Mouse (Mus musculus) forebrain, embryonic 16.5 days (tissue): ENCODE measurements at regions not wholly inside any gene's neighbourhood (a gene's known extent, or its start where the extent isn't known, plus 50 kb on each side); places are given as distances from the start of the nearest gene placed in this dataset.
"Not testable (repeated sequence)": the region's sequence is repeated elsewhere in the genome, so short reads cannot be mapped to it uniquely, and the experiment has no call there.

Source experiments
- ATAC-seq: fragments of 200-750 bp; cut with Nextera tagmentation; 2 replicates; pipeline ENCODE4 v1.8.0; 2017; ENCODE audit warnings: mild to moderate bottlenecking, moderate library complexity
- H3K27ac ChIP-seq: fragments of 300-500 bp; sonication (generic); 2 replicates; pipeline ENCODE4 v1.5.1; 2014; ENCODE audit warnings: low read length, control low read depth
- H3K27me3 ChIP-seq: fragments of 300-500 bp; sonication (generic); replicated peaks from 2 replicates; pipeline ENCODE4 v1.6.1; 2014; ENCODE audit warnings: low read length; ENCODE audit not compliant: control insufficient read depth, insufficient read depth
- H3K36me3 ChIP-seq: fragments of 300-500 bp; sonication (generic); 2 replicates; pipeline ENCODE4 v1.6.1; 2014; ENCODE audit not compliant: control insufficient read depth, insufficient read depth
- H3K4me1 ChIP-seq: fragments of 300-500 bp; sonication (generic); replicated peaks from 2 replicates; pipeline ENCODE4 v1.6.1; 2014; ENCODE audit warnings: low read length; ENCODE audit not compliant: control insufficient read depth, insufficient read depth
- H3K4me2 ChIP-seq: fragments of 300-500 bp; sonication (generic); 2 replicates; pipeline ENCODE4 v1.6.1; 2014; ENCODE audit warnings: mild to moderate bottlenecking, low read length, control low read depth
- H3K4me3 ChIP-seq: fragments of 300-500 bp; sonication (generic); replicated peaks from 2 replicates; pipeline ENCODE4 v1.5.1; 2014; ENCODE audit warnings: mild to moderate bottlenecking, low read length, control low read depth
- H3K9ac ChIP-seq: fragments of 300-500 bp; sonication (generic); replicated peaks from 2 replicates; pipeline ENCODE4 v1.6.1; 2014; ENCODE audit warnings: low read depth, low read length, control low read depth
- H3K9me3 ChIP-seq: fragments of 300-500 bp; sonication (generic); 2 replicates; pipeline ENCODE4 v1.6.1; 2016; ENCODE audit warnings: low read length; ENCODE audit not compliant: control insufficient read depth
- WGBS: fragments of 180-500 bp; shearing (Covaris S2); extraction: QIAGEN DNeasy Blood & Tissue Kit; methylation state at CpG from one replicate; pipeline ENCODE4 v1.1.7; 2014; 5-methylcytosine and 5-hydroxymethylcytosine counted together

DNA sequence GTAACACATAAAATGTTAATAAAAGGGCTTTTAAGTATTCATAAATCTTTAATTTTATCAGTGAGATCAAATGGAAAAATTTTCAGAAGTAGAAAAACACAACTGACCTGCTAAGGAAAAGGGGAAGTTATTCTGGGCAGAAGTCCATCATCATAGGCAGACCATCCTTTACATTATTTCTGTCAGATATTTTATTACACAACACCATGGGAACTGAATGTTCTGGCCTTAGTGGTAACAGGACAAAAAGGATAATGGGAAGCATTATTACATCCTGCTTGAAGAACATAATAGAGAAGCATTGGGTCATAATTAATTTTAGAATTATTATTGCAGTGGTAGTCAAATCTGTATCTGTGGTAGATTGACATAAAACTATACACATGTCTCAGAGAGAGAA, 603.5 kb upstream of the Gje1 start:
- Histone ChIP-seq H3K27ac (no peak overlapping the region), H3K9ac (no peak overlapping the region), H3K9me3 (no peaks in the 10 kb centered on the region), H3K27me3 (no peaks in the 10 kb centered on the region), H3K4me3 (no peak overlapping the region), H3K4me2 (no peak overlapping the region), H3K36me3 (no peaks in the 10 kb centered on the region), H3K4me1 (no peaks in the 10 kb centered on the region)
- no peak for ATAC-seq

DNA sequence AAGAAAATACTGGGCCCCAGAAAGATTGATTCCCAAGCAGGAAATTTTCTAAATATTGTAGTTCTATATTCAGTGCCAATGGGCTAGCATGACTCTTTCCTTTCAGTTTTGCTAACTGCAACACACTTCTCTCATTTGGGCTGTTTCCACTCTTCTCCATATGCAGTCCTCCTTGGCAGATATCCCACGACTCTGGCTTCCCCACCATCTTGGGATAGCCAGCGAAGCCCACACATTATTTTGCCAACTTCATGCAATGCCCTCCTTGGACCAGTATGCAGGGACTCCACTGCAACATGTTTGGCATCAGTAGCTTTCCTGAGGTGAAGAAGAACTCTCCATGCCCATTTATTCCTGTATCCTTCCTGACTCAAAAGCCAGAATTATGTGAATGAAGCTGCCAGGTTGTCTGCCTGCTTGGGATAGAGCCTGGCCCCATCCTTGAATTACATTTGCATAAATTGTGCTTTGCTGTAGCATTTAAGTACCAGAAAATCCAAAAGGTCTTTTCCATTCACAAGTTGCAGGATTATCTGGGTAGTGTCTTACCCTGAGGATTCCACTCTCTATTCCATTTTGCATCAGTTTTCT, 599.1 kb upstream of the Gje1 start:
- no peaks in the 10 kb centered on the region for H3K4me1 ChIP-seq
- ATAC-seq: peak; percentile 76
- no peak overlapping the region for H3K9ac ChIP-seq
- no peaks in the 10 kb centered on the region for H3K9me3 ChIP-seq
- no peak overlapping the region for H3K4me2 ChIP-seq
- H3K4me3 ChIP-seq: no peak overlapping the region
- no peaks in the 10 kb centered on the region for H3K36me3 ChIP-seq
- H3K27me3 ChIP-seq: no peaks in the 10 kb centered on the region
- 63% methylated on average over 2 of the region's 2 CpGs for WGBS
- H3K27ac ChIP-seq: no peak overlapping the region

DNA sequence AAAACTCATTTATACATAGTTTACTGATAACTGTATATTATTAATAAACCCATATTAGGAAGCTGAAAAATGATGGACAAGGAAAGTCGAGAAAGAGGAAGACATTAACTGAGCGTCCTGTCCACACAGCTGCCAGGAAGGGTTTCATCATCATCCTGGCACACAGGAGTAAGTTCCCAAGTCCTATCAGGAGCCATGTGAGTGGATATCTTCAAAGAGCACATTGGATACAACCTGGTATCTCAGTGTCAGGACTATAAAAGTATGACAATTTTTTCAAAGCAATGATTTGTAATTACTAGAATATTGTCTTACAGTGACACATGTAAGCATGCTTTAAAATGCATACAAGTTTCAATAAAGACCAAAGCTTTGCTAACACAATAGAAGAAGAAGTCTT, 592.6 kb upstream of the Gje1 start:
- Histone ChIP-seq H3K36me3 (no peaks in the 10 kb centered on the region), H3K9me3 (no peaks in the 10 kb centered on the region), H3K4me1 (no peaks in the 10 kb centered on the region), H3K27ac (no peak overlapping the region), H3K4me3 (no peak overlapping the region), H3K4me2 (no peak overlapping the region), H3K27me3 (no peaks in the 10 kb centered on the region), H3K9ac (no peak overlapping the region)
- WGBS: 88% methylated on average over 2 of the region's 2 CpGs
- ATAC-seq: no peak

DNA sequence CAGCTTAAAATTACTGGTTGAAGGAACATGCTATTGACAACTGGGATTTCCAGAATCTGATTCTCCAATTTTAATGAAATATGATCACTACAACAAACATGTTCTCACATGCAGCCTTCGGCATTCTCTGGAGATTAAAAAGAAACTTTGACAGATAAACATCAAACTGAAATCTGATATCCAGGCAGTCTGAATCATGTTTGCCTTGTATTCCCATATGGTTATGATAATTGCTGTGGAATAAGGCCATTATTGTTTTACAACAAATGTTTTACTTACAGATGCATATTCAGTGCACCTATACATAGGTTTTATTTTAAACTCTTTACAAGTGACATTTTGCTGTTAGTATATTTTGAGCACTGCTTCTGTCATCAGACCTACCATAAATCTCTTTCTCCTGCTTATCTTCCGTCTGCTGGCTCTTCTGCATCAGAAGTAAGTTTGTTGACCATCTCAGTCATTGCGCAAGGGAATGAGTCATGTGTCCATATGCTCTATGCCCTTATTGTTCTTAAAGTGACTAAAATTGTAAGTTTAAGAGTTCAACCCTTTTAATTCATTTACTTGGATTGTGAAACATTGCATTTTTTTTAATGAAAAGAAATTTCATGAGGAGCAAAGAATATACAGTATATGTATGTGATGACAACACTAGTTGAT, 587.9 kb upstream of the Gje1 start:
- Histone ChIP-seq H3K4me3 (no peak overlapping the region), H3K36me3 (no peaks in the 10 kb centered on the region), H3K4me2 (no peak overlapping the region), H3K27me3 (no peaks in the 10 kb centered on the region), H3K9me3 (no peaks in the 10 kb centered on the region), H3K27ac (no peak overlapping the region), H3K9ac (no peak overlapping the region), H3K4me1 (no peaks in the 10 kb centered on the region)
- no peak for ATAC-seq
- 76% methylated on average over 3 of the region's 3 CpGs for WGBS

DNA sequence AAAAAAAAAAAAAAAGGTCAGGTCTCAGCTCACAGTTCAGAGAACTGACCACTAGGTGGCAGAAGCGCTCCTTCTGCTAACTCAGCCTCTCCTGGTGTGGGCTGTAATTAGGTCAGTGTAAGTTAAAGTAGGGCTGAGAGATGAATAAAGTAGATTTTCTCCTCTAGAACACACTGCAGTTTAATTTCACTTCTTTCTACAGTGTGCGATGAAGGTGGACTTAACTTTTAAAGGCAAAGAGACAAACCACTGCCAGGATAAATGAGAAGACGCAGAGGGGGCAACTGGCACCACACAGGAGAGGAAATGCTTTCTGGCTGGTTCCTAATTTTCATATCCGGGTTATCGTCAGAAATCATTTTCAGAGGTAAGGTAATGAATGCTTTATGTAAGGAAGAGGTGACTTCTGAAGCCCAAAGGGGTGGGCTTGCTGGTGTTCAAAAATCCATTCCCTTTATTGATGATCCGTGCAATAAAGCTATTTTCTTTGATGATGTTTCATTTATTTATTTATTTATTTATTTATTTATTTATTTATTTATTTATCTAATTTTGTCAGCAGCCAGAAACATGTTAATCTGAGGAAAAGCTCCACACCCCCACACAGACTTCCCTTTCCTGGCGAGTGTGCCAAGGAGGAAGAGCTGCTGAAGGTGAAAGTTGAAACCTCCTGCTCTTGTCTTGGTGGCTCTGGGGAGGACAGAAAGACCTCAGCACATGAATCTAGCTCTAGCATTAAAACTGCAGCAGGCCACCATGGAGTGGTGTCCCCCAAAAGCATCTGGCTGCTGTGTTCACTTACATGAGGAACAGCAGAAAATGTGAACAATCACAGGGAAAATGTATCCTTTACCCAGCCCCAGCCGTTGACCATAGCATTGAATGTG, 582.4 kb upstream of the Gje1 start:
- Histone ChIP-seq H3K9me3 (no peaks in the 10 kb centered on the region), H3K4me1 (peaks cover 8% of the 10 kb centered on the region), H3K9ac (no peak overlapping the region), H3K27me3 (no peaks in the 10 kb centered on the region), H3K4me3 (no peak overlapping the region), H3K27ac (no peak overlapping the region), H3K36me3 (no peaks in the 10 kb centered on the region), H3K4me2 (peak overlapping the region; percentile 38)
- peak; percentile 96 for ATAC-seq
- 40% methylated on average over 8 of the region's 8 CpGs for WGBS

DNA sequence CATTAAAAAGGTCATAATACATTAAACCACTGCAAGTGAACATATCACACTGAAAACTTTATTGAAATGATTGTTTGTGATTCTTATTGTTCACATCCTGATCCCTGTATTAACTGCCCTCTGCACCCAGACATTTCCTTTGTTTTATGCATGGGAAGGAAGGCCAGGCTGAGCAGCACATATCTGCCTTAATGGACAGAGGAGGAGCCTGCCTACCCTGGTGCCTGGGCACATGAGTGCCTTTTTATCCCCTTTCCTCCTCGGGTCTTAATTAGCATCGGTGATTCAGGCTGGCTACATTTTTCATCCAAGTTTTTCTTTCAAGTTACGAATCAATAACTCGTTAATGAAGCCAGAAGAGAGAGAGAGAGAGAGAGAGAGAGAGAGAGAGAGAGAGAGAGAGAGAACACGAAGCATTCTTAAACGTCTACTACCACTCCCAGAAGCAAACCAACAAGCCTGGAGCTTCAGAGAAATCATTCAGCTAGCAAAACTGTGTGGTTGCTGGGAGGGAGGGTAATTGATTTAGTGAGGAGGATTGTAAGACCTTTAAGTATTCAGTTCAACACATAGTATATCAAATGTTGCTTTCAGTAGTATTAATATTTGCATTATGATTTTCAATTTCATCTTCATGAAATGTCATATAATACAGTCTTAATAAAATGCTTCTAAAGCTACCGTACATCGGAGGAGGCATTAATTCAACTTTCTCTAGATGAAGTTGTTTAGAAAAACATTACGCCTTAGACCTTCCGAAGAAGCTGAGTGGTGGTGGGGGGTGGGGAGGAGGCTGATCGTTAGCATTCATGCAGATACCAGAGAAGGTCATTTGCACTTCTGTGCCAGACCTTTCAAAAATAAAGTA, 581.6 kb upstream of the Gje1 start:
- H3K4me1 ChIP-seq: peaks cover 8% of the 10 kb centered on the region
- H3K9ac ChIP-seq: no peak overlapping the region
- no peak overlapping the region for H3K27ac ChIP-seq
- H3K4me3 ChIP-seq: no peak overlapping the region
- H3K9me3 ChIP-seq: no peaks in the 10 kb centered on the region
- H3K27me3 ChIP-seq: no peaks in the 10 kb centered on the region
- peak; percentile 46 for ATAC-seq
- WGBS: 14% methylated on average over 11 of the region's 11 CpGs
- H3K4me2 ChIP-seq: peak overlapping the region; percentile 36; the same call in 1 of the 2 replicates
- no peaks in the 10 kb centered on the region for H3K36me3 ChIP-seq

DNA sequence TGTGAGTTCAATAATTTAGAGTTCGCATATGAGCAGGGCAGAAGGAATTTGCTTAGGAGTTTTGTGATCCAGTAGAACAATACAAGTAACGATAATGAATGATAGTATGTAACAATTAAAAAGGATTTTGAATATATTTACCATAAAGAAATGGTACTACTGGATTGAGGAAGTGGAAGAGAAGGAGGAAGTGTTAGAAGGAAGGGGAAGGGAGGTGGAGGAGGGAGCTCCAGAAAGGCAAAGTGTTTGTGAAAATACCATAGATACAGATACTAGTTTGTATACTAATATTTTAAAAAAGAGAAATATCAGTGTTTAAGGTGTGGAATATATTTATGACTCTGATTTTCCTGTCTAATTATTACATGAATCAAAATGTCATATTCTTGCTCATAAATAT, 579.2 kb upstream of the Gje1 start:
- WGBS: 90% methylated on average over 2 of the region's 2 CpGs
- Histone ChIP-seq H3K27ac (no peak overlapping the region), H3K9me3 (no peaks in the 10 kb centered on the region), H3K4me2 (no peak overlapping the region), H3K4me3 (no peak overlapping the region), H3K27me3 (no peaks in the 10 kb centered on the region), H3K4me1 (peaks cover 8% of the 10 kb centered on the region), H3K9ac (no peak overlapping the region), H3K36me3 (no peaks in the 10 kb centered on the region)
- no peak for ATAC-seq

DNA sequence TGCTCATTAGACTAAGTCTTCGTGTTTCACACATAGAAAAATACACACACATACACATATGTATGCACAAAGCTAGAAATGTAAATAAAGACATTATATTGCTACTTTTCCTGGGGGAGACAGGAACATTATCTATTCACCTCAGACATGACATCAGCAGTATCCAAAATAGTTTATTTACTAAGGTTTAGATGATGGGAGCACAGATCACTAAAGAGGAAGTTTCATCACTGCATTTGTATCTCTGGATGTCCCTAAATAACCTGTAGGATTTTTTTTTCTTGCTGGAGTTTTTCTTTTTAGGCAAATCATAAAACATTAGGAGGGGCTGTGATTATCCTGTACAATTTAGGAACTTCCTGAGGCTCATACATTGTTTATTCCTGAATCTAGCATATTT, 576.1 kb upstream of the Gje1 start:
- WGBS: 78% methylated on average over 1 of the region's 1 CpGs
- ATAC-seq: no peak

DNA sequence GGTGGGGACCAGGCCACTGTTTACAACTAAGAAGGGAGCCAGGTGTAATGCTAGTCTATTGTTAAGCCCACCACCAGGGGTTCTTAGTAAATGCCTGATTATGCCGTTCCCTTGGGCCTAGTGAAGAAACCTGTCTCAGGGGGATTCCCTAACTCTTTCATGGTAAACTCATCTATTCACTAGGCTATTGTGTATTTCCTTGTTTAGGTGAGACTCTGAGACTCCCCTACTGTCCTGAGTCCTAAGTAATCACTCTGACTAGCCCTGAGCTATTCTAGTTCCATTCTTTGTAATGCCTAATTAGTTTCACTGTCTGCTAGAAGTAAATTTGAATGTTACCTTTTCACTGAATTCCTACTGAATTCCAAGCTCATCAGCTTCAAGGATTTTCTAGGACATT, 545.3 kb upstream of the Gje1 start:
- H3K36me3 ChIP-seq, H3K9me3 ChIP-seq, H3K4me2 ChIP-seq, H3K4me1 ChIP-seq, H3K4me3 ChIP-seq, H3K9ac ChIP-seq, H3K27ac ChIP-seq, ATAC-seq, H3K27me3 ChIP-seq: not testable (repeated sequence)
- 7% methylated on average over 1 of the region's 1 CpGs for WGBS

More for the DNA sequence above, 576.1 kb upstream of the Gje1 start:
- no peaks in the 10 kb centered on the region for H3K9me3 ChIP-seq
- no peak overlapping the region for H3K4me2 ChIP-seq
- no peak overlapping the region for H3K4me3 ChIP-seq
- H3K27me3 ChIP-seq: no peaks in the 10 kb centered on the region
- H3K4me1 ChIP-seq: no peaks in the 10 kb centered on the region
- H3K36me3 ChIP-seq: no peaks in the 10 kb centered on the region
- no peak overlapping the region for H3K27ac ChIP-seq
- H3K9ac ChIP-seq: no peak overlapping the region
